Mouse (Mus musculus) lung, embryonic 14.5 days (tissue): ENCODE results near the gene Cyp17a1. TPM values are rescaled to one million over a fixed set of nuclear protein-coding genes. Genes with fewer than 3 reads are reported as not detected.

Source experiments
- ATAC-seq: fragments of 200-750 bp; cut with Nextera tagmentation; 2 replicates; pipeline ENCODE4 v1.8.0; 2017; ENCODE audit warnings: mild to moderate bottlenecking, moderate TSS enrichment, moderate library complexity; ENCODE audit not compliant: insufficient read depth
- DNase-seq: peaks from one replicate; pipeline ENCODE4 v3.0.0-alpha.2; 2015
- H3K27ac ChIP-seq: fragments of 300-500 bp; sonication (generic); 2 replicates; pipeline ENCODE4 v1.5.1; 2014; ENCODE audit warnings: low read depth, mild to moderate bottlenecking, moderate library complexity
- H3K27me3 ChIP-seq: fragments of 300-500 bp; sonication (generic); 2 replicates; pipeline ENCODE4 v1.6.1; 2014; ENCODE audit warnings: low read length, control low read depth; ENCODE audit not compliant: insufficient read depth
- H3K36me3 ChIP-seq: fragments of 300-500 bp; sonication (generic); 2 replicates; pipeline ENCODE4 v1.6.1; 2014; ENCODE audit warnings: control low read depth; ENCODE audit not compliant: insufficient read depth
- H3K4me1 ChIP-seq: fragments of 300-500 bp; sonication (generic); 2 replicates; pipeline ENCODE4 v1.6.1; 2014; ENCODE audit warnings: antibody characterized with exemption, control low read depth; ENCODE audit not compliant: insufficient read depth
- H3K4me2 ChIP-seq: fragments of 300-500 bp; sonication (generic); 2 replicates; pipeline ENCODE4 v1.6.1; 2014; ENCODE audit warnings: mild to moderate bottlenecking
- H3K4me3 ChIP-seq: fragments of 300-500 bp; sonication (generic); 2 replicates; pipeline ENCODE4 v1.5.1; 2014; ENCODE audit warnings: low read depth, low read length
- H3K9ac ChIP-seq: fragments of 300-500 bp; sonication (generic); 2 replicates; pipeline ENCODE4 v1.6.1; 2014
- H3K9me3 ChIP-seq: fragments of 300-500 bp; sonication (generic); 2 replicates; pipeline ENCODE4 v1.6.1; 2016; ENCODE audit warnings: low read depth, low read length, control low read depth
- CTCF ChIP-seq: IDR thresholded peaks from 2 replicates; pipeline ENCODE4 v1.5.1; 2016; ENCODE audit warnings: antibody characterized with exemption, low read depth
- WGBS: fragments of 180-500 bp; shearing (Covaris S2); extraction: QIAGEN DNeasy Blood & Tissue Kit; methylation state at CpG from one replicate; pipeline ENCODE4 v1.1.7; 2014; 5-methylcytosine and 5-hydroxymethylcytosine counted together
- polyA plus RNA-seq: library from polyadenylated mRNA; unstranded; fragments of >200 nt; fragmentation: Nextera tagmentation; extraction: Ambion mirVana; gene quantifications from 2 replicates; pipeline ENCODE4 v1.2.1, GENCODE M21; 2014

The Cyp17a1 gene
- polyA plus RNA-seq, 1 experiment from 2014 or later = not detected

DNA sequence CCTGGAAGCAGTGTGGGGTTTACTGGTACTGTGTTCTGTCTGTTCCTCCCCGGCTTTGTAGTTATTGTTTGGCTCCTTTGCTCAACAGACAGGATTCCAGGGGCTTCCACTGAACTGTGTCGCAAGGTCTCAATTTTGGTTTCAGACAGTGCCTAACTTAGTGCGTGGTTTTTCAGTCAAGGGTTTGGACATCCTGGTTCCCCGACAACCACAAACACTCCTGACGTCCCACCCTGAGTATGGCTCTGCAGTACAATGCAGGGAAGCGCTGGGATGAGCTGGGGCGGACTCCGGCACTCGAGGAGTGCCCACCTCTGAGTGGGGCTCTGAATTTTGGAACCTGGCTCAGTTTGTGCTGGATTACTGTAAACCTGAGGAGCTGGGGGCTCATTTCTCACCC, 43.2 kb downstream of the Cyp17a1 start:
- no peak overlapping the region; the same call in 1 of the 2 replicates for H3K9ac ChIP-seq
- TF ChIP-seq CTCF = no peak

DNA sequence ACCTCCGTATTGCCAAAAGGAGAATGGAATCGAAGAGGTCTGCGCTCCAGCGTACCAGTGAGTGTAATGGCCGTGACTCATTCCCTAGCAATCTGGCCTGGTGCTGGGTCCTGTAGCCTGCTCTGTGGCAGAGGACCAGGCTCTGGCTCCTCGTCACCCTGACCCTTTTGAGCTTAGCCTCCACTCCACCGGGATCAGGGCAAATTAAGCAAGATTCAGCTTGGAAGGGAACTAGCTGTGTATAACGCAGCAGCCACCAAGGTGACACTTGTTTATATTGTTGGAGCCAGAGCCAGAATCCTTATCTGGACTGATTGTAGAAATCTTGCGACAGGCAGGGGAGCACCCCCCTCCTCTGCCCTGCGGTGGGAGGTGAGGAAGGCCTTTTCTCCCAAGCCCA, 44.6 kb downstream of the Cyp17a1 start:
- TF ChIP-seq CTCF = no peak
- WGBS = 46% methylated on average over 10 of the region's 10 CpGs
- DNase-seq (peak; percentile 67), ATAC-seq (peak; percentile 15; the same call in 1 of the 2 replicates)
- Histone ChIP-seq H3K4me2 (no peak overlapping the region), H3K36me3 (peaks cover 12% of the 10 kb centered on the region; the same call in 1 of the 2 replicates), H3K27ac (no peak overlapping the region), H3K27me3 (no peaks in the 10 kb centered on the region), H3K4me3 (no peak overlapping the region), H3K9ac (0 out of 2 replicates have a peak overlapping the region, but pooled peaks have one; percentile 0), H3K9me3 (no peaks in the 10 kb centered on the region), H3K4me1 (peaks cover 31% of the 10 kb centered on the region)

More for the DNA sequence above, 43.2 kb downstream of the Cyp17a1 start:
- ATAC-seq (no peak), DNase-seq (no peak)
- 67% methylated on average over 9 of the region's 9 CpGs for WGBS
- peaks cover 22% of the 10 kb centered on the region for H3K4me1 ChIP-seq
- no peak overlapping the region for H3K4me2 ChIP-seq
- no peaks in the 10 kb centered on the region for H3K27me3 ChIP-seq
- peaks cover 12% of the 10 kb centered on the region; the same call in 1 of the 2 replicates for H3K36me3 ChIP-seq
- H3K9me3 ChIP-seq = no peaks in the 10 kb centered on the region
- H3K4me3 ChIP-seq = no peak overlapping the region
- H3K27ac ChIP-seq = 0 out of 2 replicates have a peak overlapping the region, but pooled peaks have one; percentile 4

DNA sequence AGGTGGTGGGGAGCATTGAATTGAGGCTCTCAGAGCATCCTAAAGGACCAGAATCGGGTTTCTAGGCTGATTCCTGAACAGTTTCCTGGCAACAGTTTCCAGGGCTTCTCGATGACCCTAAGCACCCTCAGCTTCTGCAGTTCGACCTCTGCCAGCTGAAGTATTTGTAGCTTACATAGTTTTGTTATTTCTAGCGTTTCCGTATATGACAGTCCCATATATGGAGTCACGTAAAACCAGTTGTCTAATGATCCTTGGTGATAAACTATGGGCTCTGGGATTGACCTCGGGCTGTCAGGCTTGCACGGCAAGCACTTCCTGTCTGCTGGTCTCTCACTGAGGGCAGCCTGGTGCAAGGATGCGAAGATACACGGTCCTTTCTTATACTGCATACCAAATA, 47.5 kb downstream of the Cyp17a1 start:
- TF ChIP-seq CTCF = no peak
- peak overlapping the region; percentile 92; the same call in 1 of the 2 replicates for H3K27ac ChIP-seq
- H3K9me3 ChIP-seq = no peaks in the 10 kb centered on the region
- no peak for ATAC-seq
- H3K9ac ChIP-seq = no peak overlapping the region
- peaks cover 53% of the 10 kb centered on the region for H3K4me1 ChIP-seq
- no peak overlapping the region for H3K4me3 ChIP-seq
- 0 out of 2 replicates have a peak, but pooled peaks cover 7% of the 10 kb centered on the region for H3K36me3 ChIP-seq
- peak; percentile 52 for DNase-seq
- H3K4me2 ChIP-seq = no peak overlapping the region; the same call in 1 of the 2 replicates
- 40% methylated on average over 10 of the region's 10 CpGs for WGBS
- no peaks in the 10 kb centered on the region for H3K27me3 ChIP-seq

DNA sequence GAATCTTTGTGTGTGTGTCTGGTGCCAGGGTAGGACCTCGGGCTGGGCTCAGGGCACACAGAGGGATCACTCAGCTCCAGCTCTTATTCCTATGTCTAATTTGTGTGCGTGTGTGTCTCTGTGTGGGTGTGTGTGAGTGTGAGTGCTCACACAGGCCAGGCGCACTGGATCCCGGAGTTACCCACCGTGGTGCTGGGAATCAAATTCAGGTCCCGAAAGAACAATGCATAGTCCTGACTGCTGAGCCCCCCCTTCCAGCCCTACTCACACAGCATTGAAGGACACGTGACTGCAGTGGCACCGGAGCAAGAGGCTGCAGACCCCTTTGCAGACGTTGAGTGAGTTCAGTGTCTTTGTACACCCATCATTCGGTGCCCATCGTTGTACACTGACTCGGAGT, 48.0 kb downstream of the Cyp17a1 start:
- 0 out of 2 replicates have a peak, but pooled peaks cover 7% of the 10 kb centered on the region for H3K36me3 ChIP-seq
- ATAC-seq (no peak), DNase-seq (no peak)
- no peaks in the 10 kb centered on the region for H3K27me3 ChIP-seq
- 87% methylated on average over 12 of the region's 12 CpGs for WGBS
- H3K27ac ChIP-seq = peak overlapping the region; percentile 92; the same call in 1 of the 2 replicates
- TF ChIP-seq CTCF = no peak
- no peak overlapping the region for H3K9ac ChIP-seq
- peak overlapping the region; percentile 73 for H3K4me2 ChIP-seq
- no peak overlapping the region for H3K4me3 ChIP-seq
- no peaks in the 10 kb centered on the region for H3K9me3 ChIP-seq
- H3K4me1 ChIP-seq = peaks cover 51% of the 10 kb centered on the region

DNA sequence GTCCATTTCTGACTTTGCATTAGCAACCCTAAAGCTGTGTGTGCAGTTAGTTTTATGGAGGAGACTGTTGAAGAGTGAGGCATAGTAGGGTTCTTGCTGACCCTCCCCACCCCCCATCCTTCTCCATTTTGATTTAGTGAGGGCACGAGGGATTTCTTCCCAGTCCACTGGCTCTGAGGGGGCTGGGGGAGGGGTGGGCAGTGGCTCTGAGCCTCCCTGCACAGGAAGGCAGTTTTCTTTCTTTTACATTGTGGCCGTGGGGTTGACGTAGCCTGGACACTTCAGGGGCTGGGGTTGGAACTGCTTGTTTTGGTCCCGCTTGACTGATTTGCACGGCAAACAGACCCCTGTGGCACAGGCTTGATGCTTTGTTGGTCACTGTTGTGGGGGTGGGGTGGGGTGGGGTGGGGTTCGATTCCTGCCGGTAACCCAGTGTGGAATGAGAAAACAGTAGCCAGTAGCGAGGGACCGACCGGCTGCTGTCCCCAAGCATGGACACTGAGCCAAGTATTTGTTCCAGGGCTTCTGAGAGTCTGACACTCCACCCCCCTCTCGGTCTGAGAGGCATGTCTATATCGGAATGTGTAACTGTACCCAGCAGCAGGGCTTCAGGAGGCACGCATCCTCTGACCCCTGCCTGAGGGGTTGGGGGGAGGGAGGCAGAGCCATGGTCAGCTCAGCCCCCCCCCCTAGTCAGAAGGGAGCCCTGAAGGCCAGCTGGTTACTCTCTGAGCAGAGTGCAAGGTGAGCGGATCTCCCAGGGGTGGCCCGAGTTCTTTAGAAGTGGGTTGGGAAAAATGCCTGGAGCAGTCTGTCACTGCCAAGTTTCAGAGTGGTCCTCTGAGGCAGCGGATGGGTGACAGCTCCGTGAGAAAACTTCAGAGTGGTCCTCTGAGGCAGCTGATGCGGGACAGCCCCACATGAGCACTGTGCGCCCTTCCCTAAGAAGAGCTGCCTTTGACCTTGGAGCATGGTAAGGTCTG, 48.9 kb downstream of the Cyp17a1 start:
- DNase-seq (peak; percentile 82), ATAC-seq (peak; percentile 65)
- H3K27ac ChIP-seq = peak overlapping the region; percentile 92
- peak overlapping the region; percentile 39 for H3K4me3 ChIP-seq
- H3K27me3 ChIP-seq = no peaks in the 10 kb centered on the region
- WGBS = 11% methylated on average over 19 of the region's 19 CpGs
- peak overlapping the region; percentile 54 for H3K9ac ChIP-seq
- H3K4me2 ChIP-seq = peak overlapping the region; percentile 73
- no peak for TF ChIP-seq CTCF
- 0 out of 2 replicates have a peak, but pooled peaks cover 7% of the 10 kb centered on the region for H3K36me3 ChIP-seq
- H3K4me1 ChIP-seq = peaks cover 54% of the 10 kb centered on the region
- H3K9me3 ChIP-seq = no peaks in the 10 kb centered on the region

DNA sequence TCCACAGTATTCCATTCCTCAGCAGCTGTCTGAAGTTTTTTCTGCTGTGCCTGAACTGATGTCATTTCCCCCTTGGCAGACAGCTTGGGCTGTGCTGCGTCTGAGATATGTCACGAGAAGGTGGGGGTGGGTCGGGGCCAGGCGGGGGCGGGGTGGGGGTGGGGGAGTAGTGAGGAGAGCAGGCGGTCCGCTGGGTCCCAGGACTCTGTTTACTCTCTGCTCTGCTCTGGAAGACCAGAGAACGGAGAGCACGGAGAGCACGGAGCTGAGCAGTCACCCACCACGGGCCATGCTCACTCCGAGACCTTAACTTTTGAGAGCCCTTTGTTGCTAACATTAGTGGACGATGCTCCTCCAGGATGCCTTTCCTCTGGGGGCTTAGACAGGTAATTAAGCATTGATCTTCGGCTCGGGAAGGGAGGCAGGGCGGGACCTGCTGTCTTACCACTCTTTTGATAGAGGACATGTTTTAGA, 49.7 kb downstream of the Cyp17a1 start:
- peak overlapping the region; percentile 92 for H3K27ac ChIP-seq
- no peak for TF ChIP-seq CTCF
- ATAC-seq (peak; percentile 86), DNase-seq (peak; percentile 87)
- peak overlapping the region; percentile 39 for H3K4me3 ChIP-seq
- H3K4me1 ChIP-seq = peaks cover 61% of the 10 kb centered on the region
- 2% methylated on average over 16 of the region's 16 CpGs for WGBS
- no peaks in the 10 kb centered on the region for H3K27me3 ChIP-seq
- H3K9me3 ChIP-seq = no peaks in the 10 kb centered on the region
- H3K4me2 ChIP-seq = peak overlapping the region; percentile 73
- 0 out of 2 replicates have a peak, but pooled peaks cover 7% of the 10 kb centered on the region for H3K36me3 ChIP-seq
- peak overlapping the region; percentile 54 for H3K9ac ChIP-seq
